Mouse (Mus musculus): ENCODE data around the gene Alcam. TPM values are rescaled to one million over a fixed set of nuclear protein-coding genes. Genes with fewer than 3 reads are reported as not detected.

Gene Alcam
- polyA plus RNA-seq, 2 experiments = 7.3 to 7.5 TPM

DNA sequence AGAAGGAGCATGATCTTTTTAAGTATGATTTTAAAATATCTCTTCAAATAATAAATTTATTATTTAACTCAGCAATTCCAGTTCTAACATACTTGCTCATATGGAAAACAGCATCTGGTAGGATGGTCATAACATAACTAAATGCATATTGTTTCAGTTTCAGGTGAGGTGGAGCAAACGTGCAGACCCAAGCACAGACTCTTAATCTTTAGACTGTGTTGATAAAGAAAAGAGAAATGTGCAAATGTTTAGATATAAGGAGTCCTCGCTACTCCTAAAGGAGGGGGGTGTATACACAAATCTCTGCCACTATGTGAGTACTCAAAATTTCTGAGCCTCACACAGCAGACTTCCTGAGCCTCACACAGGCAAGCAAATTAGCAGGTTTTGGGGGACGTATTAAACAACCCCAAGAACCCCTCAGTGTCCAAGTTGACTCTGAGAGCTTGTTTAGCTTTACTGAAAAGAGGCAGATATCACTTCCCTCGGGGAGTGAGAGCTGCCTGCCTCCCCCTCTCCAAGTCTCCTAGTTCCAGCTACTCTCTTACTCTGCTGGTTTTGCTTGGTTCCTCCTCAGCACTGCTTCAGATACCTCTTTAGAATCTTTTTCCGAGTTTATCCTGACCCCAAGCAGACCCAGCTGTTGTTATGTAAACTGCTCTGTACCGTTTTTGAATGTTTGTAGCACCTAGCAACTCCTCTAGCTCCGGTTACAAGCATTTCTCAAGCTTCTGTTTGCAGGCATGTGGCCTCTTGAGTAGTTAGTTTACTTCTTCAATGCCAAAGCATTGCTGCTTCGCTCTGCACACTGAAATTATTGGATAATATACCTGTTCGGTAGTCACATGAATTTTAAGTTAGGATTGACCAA is 10.0 kb downstream of the Alcam start:
- TF ChIP-seq CTCF (IDR thresholded peaks at IDR 0.05; ENCODE audit: low read depth) = no peak
- TF ChIP-seq EP300 (IDR thresholded peaks at IDR 0.05; ENCODE audit: low read depth) = no peak
- DNase-seq (ENCODE audit: low read depth in 3 of 3, low spot score in 3 of 3) (no peak), ATAC-seq (ENCODE audit: insufficient read depth) (no peak)
- Histone ChIP-seq H3K36me3 (replicated peaks; ENCODE audit: control insufficient read depth, insufficient read depth, low read depth) (no peaks in the 10 kb centered on the region), H3K27me3 (ENCODE audit: control insufficient read depth, insufficient read depth, low read length) (no peaks in the 10 kb centered on the region), H3K27ac (no peak overlapping the region), H3K4me2 (ENCODE audit: low read depth) (no peak overlapping the region), H3K4me1 (replicated peaks; ENCODE audit: control insufficient read depth in 2 of 2, insufficient read depth in 2 of 2, low read length in 1 of 2) (peaks cover 0 to 2% of the 10 kb centered on the region in 2 experiments; a peak in 1 of 4 replicates), H3K4me3 (ENCODE audit: insufficient read depth in 1 of 2, low read depth in 2 of 2, low read length in 2 of 2) (no peak overlapping the region), H3K9ac (replicated peaks) (no peak overlapping the region), H3K9me3 (ENCODE audit: control insufficient read depth, low read length) (no peaks in the 10 kb centered on the region)
- 31% methylated on average over 9 of the region's 9 CpGs for WGBS (ENCODE audit: insufficient replicate concordance)

DNA sequence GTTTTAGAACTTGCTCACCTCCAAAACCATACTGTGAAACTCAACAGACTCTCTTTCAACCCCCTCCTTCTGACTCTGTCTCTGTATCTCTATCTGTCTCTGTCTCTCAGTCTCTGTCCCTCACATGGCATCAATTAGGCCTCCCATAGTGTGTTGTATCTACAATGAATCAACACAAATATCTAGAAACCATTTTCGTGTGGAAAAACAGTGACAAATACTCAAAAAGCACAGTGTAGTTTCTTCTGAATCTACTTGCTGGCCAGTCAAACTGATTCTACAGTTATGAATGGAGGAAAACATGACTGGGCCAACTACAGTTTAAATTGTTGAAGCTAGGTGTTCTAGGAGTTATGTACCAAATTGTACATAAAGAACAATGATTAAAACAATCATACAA is 10.8 kb downstream of the Alcam start:
- DNase-seq (ENCODE audit: low read depth in 3 of 3, low spot score in 3 of 3) (no peak), ATAC-seq (ENCODE audit: insufficient read depth) (no peak)
- Histone ChIP-seq H3K4me3 (ENCODE audit: insufficient read depth in 1 of 2, low read depth in 2 of 2, low read length in 2 of 2) (no peak overlapping the region), H3K4me1 (replicated peaks; ENCODE audit: control insufficient read depth in 2 of 2, insufficient read depth in 2 of 2, low read length in 1 of 2) (peaks cover 0 to 2% of the 10 kb centered on the region in 2 experiments; a peak in 1 of 4 replicates), H3K9ac (replicated peaks) (no peak overlapping the region), H3K27ac (no peak overlapping the region), H3K4me2 (ENCODE audit: low read depth) (no peak overlapping the region), H3K27me3 (ENCODE audit: control insufficient read depth, insufficient read depth, low read length) (no peaks in the 10 kb centered on the region), H3K9me3 (ENCODE audit: control insufficient read depth, low read length) (no peaks in the 10 kb centered on the region), H3K36me3 (replicated peaks; ENCODE audit: control insufficient read depth, insufficient read depth, low read depth) (no peaks in the 10 kb centered on the region)
- 35% methylated on average over 1 of the region's 1 CpGs for WGBS (ENCODE audit: insufficient replicate concordance)
- no peak for TF ChIP-seq CTCF (IDR thresholded peaks at IDR 0.05; ENCODE audit: low read depth)
- TF ChIP-seq EP300 (IDR thresholded peaks at IDR 0.05; ENCODE audit: low read depth) = no peak

DNA sequence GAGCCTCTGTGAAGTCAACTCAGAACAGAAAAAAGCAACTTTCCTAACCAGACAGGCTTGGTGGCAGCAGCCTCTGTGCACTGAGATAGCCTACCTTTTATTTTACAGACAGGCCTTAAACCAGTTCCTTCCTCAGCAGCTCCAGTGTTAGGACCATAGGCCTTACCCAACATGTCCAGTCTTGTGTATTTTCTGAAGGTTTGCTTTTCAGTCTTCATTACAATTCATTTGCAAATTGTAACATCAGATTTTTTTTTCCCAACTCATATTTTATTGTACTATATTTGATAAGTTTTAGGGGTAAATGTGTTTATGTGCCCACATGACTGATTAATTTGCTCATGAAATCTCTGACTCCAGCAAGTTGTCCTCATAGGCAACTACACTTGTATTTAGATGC is 14.3 kb downstream of the Alcam start:
- Histone ChIP-seq H3K4me3 (ENCODE audit: insufficient read depth in 1 of 2, low read depth in 2 of 2, low read length in 2 of 2) (no peak overlapping the region), H3K27ac (no peak overlapping the region), H3K9me3 (ENCODE audit: control insufficient read depth, low read length) (no peaks in the 10 kb centered on the region), H3K36me3 (replicated peaks; ENCODE audit: control insufficient read depth, insufficient read depth, low read depth) (no peaks in the 10 kb centered on the region), H3K9ac (replicated peaks) (no peak overlapping the region), H3K27me3 (ENCODE audit: control insufficient read depth, insufficient read depth, low read length) (no peaks in the 10 kb centered on the region), H3K4me1 (replicated peaks; ENCODE audit: control insufficient read depth in 2 of 2, insufficient read depth in 2 of 2, low read length in 1 of 2) (peaks cover 0 to 2% of the 10 kb centered on the region in 2 experiments; a peak in 1 of 4 replicates), H3K4me2 (ENCODE audit: low read depth) (no peak overlapping the region)
- no peak for ATAC-seq (ENCODE audit: insufficient read depth)
- TF ChIP-seq EP300 (IDR thresholded peaks at IDR 0.05; ENCODE audit: low read depth) (no peak), CTCF (IDR thresholded peaks at IDR 0.05; ENCODE audit: low read depth) (no peak)
- DNase-seq (ENCODE audit: low read depth in 3 of 3, low spot score in 3 of 3) = no peak

DNA sequence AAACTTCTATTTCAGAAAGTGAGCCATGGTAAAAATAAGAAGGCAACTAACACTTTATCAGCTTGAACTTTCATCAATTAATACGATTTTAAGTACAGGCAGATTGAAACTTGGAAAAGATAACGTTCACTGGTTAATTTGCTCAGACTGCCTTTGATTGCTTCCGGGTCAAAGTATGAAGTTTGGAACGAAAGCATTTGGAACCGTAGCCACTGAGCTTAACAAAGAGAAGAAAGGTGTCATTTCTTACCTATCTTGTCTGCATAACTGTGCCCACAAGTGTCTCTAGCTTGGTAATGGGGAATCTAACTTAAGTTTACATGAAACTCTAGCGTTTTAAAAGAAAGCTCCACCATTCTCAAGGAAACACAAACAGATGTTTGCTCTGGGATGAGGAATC is 14.9 kb downstream of the Alcam start:
- no peaks in the 10 kb centered on the region for H3K36me3 ChIP-seq (replicated peaks; ENCODE audit: control insufficient read depth, insufficient read depth, low read depth)
- H3K9ac ChIP-seq (replicated peaks) = no peak overlapping the region
- H3K9me3 ChIP-seq (ENCODE audit: control insufficient read depth, low read length) = no peaks in the 10 kb centered on the region
- H3K4me1 ChIP-seq (replicated peaks; ENCODE audit: control insufficient read depth in 2 of 2, insufficient read depth in 2 of 2, low read length in 1 of 2) = peaks cover 0 to 2% of the 10 kb centered on the region in 2 experiments; a peak in 1 of 4 replicates
- 50% methylated on average over 6 of the region's 6 CpGs for WGBS (ENCODE audit: insufficient replicate concordance)
- ATAC-seq (ENCODE audit: insufficient read depth) (no peak), DNase-seq (ENCODE audit: low read depth in 3 of 3, low spot score in 3 of 3) (no peak)
- H3K4me3 ChIP-seq (ENCODE audit: insufficient read depth in 1 of 2, low read depth in 2 of 2, low read length in 2 of 2) = no peak overlapping the region
- H3K27me3 ChIP-seq (ENCODE audit: control insufficient read depth, insufficient read depth, low read length) = no peaks in the 10 kb centered on the region
- no peak overlapping the region for H3K27ac ChIP-seq
- TF ChIP-seq EP300 (IDR thresholded peaks at IDR 0.05; ENCODE audit: low read depth) (no peak), CTCF (IDR thresholded peaks at IDR 0.05; ENCODE audit: low read depth) (no peak)
- peak overlapping the region; percentile 28; the same call in 1 of the 2 replicates for H3K4me2 ChIP-seq (ENCODE audit: low read depth)

DNA sequence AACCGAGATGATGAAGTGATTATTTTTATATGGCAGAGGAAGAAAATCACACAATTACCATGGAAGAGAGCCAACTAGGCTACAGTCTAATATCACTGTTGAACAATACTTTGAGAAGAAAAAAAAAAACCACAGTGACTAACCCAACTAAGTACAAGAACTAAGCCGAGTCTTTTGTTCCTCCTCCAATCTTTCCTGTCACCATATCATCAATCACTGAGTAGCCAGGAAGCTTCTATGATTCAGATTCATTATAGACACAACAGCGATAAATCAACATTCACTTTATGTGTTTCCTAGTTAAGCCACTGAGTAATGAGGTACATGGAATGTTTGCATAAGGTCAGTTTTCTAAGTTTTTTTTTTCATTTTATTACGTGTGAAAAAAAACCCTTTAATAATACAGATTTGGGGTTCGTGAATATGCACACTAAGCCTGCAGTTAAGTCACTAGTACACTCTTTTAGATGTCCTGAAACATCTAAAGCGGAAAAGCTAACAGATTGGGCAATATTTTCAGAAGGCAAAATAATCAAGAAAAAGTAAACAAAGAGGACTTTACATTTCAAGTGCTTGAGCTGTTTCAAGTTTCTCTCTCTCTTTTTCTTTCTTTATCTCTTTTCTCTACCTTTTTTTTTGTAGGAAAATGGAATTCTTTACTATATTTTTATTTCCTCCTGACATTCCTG is 15.5 kb downstream of the Alcam start:
- TF ChIP-seq CTCF (IDR thresholded peaks at IDR 0.05; ENCODE audit: low read depth) (no peak), EP300 (IDR thresholded peaks at IDR 0.05; ENCODE audit: low read depth) (no peak)
- no peak for DNase-seq (ENCODE audit: low read depth in 3 of 3, low spot score in 3 of 3)

More for the DNA sequence above, 15.5 kb downstream of the Alcam start:
- peaks cover 0 to 2% of the 10 kb centered on the region in 2 experiments; a peak in 1 of 4 replicates for H3K4me1 ChIP-seq (replicated peaks; ENCODE audit: control insufficient read depth in 2 of 2, insufficient read depth in 2 of 2, low read length in 1 of 2)
- no peaks in the 10 kb centered on the region for H3K27me3 ChIP-seq (ENCODE audit: control insufficient read depth, insufficient read depth, low read length)
- peak overlapping the region; percentile 29; the same call in 1 of the 2 replicates for H3K4me2 ChIP-seq (ENCODE audit: low read depth)
- no peak overlapping the region for H3K9ac ChIP-seq (replicated peaks)
- H3K4me3 ChIP-seq (ENCODE audit: insufficient read depth in 1 of 2, low read depth in 2 of 2, low read length in 2 of 2) = no peak overlapping the region
- 39% methylated on average over 6 of the region's 6 CpGs for WGBS (ENCODE audit: insufficient replicate concordance)
- no peaks in the 10 kb centered on the region for H3K36me3 ChIP-seq (replicated peaks; ENCODE audit: control insufficient read depth, insufficient read depth, low read depth)
- no peak overlapping the region for H3K27ac ChIP-seq
- no peaks in the 10 kb centered on the region for H3K9me3 ChIP-seq (ENCODE audit: control insufficient read depth, low read length)
- no peak for ATAC-seq (ENCODE audit: insufficient read depth)
